Comparison of ENCODE assay signal across 33 mouse cellular contexts in the genomic region with DNA sequence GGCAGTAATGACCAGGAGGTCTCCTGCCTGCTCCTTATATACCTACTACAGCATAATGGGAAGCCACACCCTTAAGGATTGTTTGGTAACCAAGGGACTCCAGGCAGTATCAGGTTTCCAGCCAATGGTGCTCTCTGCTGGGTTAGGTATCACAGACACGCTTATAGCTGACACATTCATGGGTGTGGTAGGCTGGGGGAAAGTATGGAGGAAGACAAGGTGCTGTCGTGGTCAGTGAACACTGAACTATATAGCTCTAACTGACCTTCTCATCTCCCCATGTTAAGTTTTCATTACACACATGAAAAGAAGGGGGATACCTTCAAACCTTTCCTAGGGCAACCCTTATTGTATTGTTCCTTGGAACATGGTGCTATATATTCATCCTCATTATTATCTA. TPM values are rescaled to one million over a fixed set of nuclear protein-coding genes. Genes with fewer than 3 reads are reported as not detected.
"Had no signal": no experiment of that assay in that cellular context is flagged by ENCODE, and none has a peak within 500 bp of the region (broad histone marks: within the 10 kb centered on the region; RNA-seq: fewer than 3 reads in every experiment).

Gm6760 (minus strand) TSS at position 101 of the 400 bp plus-strand sequence.

- H3K27ac ChIP-seq: embryonic facial prominence, embryonic 10.5 days; embryonic facial prominence, embryonic 12.5 days; embryonic facial prominence, embryonic 13.5 days; embryonic facial prominence, embryonic 15.5 days; forebrain, embryonic 10.5 days; forebrain, embryonic 12.5 days; forebrain, embryonic 13.5 days; forebrain, embryonic 15.5 days; gastrocnemius, adult 2 months; heart, adult 2 months had no signal

- H3K4me1 ChIP-seq: embryonic facial prominence, embryonic 10.5 days; embryonic facial prominence, embryonic 12.5 days; embryonic facial prominence, embryonic 13.5 days; embryonic facial prominence, embryonic 15.5 days; forebrain, embryonic 10.5 days; forebrain, embryonic 12.5 days; forebrain, embryonic 13.5 days; forebrain, embryonic 15.5 days had no signal

- H3K36me3 ChIP-seq: embryonic facial prominence, embryonic 10.5 days; embryonic facial prominence, embryonic 12.5 days; embryonic facial prominence, embryonic 13.5 days; embryonic facial prominence, embryonic 15.5 days; forebrain, embryonic 10.5 days; forebrain, embryonic 12.5 days; forebrain, embryonic 15.5 days had no signal

- H3K27me3 ChIP-seq: embryonic facial prominence, embryonic 12.5 days; embryonic facial prominence, embryonic 13.5 days; embryonic facial prominence, embryonic 15.5 days; forebrain, embryonic 12.5 days; forebrain, embryonic 13.5 days; forebrain, embryonic 15.5 days had no signal

- DNase-seq: cerebellum, adult 8-10 months; cerebellum, adult 9-10 months; cerebellum, adult 9-11 months; cerebellum, postnatal 10 days; cerebellum, postnatal 14 days; cerebellum, postnatal 25 days; cerebellum, postnatal 36 days; embryo, embryonic 11 days; forebrain, postnatal 0 days; gastrocnemius, adult 2 months; gastrocnemius, postnatal 10 days; gastrocnemius, postnatal 14 days; gastrocnemius, postnatal 25 days; gastrocnemius, postnatal 36 days; heart, adult 11 months; heart, adult 18-20 months; heart, adult 2 months had no signal

- H3K4me3 ChIP-seq: embryonic facial prominence, embryonic 10.5 days; embryonic facial prominence, embryonic 12.5 days; embryonic facial prominence, embryonic 13.5 days; embryonic facial prominence, embryonic 15.5 days; erythroblast, embryonic 14.5 days; forebrain, embryonic 10.5 days; forebrain, embryonic 12.5 days; forebrain, embryonic 13.5 days; forebrain, embryonic 15.5 days; gastrocnemius, adult 2 months; heart, adult 2 months had no signal

RNA-seq across cellular contexts. Expression of gene Gm6760, which starts in this region (rescaled TPM):
- polyA plus RNA-seq: cortical plate, adult 2 months; embryonic facial prominence, embryonic 10.5 days; embryonic facial prominence, embryonic 11.5 days; embryonic facial prominence, embryonic 12.5 days; embryonic facial prominence, embryonic 13.5 days; embryonic facial prominence, embryonic 14.5 days; embryonic facial prominence, embryonic 15.5 days; erythroblast, embryonic 14.5 days; forebrain, embryonic 10.5 days; forebrain, embryonic 11.5 days; forebrain, embryonic 12.5 days; forebrain, embryonic 13.5 days; forebrain, embryonic 14.5 days; forebrain, embryonic 15.5 days; forebrain, embryonic 16.5 days; forebrain, postnatal 0 days; frontal cortex, adult 2 months; heart, adult 2 months had no signal
